Mouse (Mus musculus) olfactory bulb, adult 2 months (tissue): ENCODE measurements around the gene Sdr39u1. TPM values are rescaled to one million over a fixed set of nuclear protein-coding genes. Genes with fewer than 3 reads are reported as not detected.
A peak's percentile ranks its signal among the peaks of the same experiment; 100 is the strongest.

Source experiments
- H3K27ac ChIP-seq: fragments of 200-500 bp; 2 replicates; pipeline ENCODE4 v1.5.1; 2012; ENCODE audit warnings: low read depth, low read length; ENCODE audit not compliant: insufficient read depth
- H3K4me1 ChIP-seq: fragments of 200-500 bp; 2 replicates; pipeline ENCODE4 v1.6.1; 2012; ENCODE audit warnings: low read length; ENCODE audit not compliant: control insufficient read depth, insufficient read depth
- H3K4me3 ChIP-seq: fragments of 200-500 bp; 2 replicates; pipeline ENCODE4 v1.5.1; 2012; ENCODE audit warnings: mild to moderate bottlenecking, low read depth, low read length, moderate library complexity; ENCODE audit not compliant: insufficient read depth
- CTCF ChIP-seq: fragments of 200-500 bp; IDR thresholded peaks from 2 replicates; pipeline ENCODE4 v1.5.1; 2012; ENCODE audit warnings: low read depth, mild to moderate bottlenecking, low read length, moderate library complexity; ENCODE audit not compliant: insufficient read depth
- POLR2A ChIP-seq: fragments of 200-500 bp; IDR thresholded peaks from 2 replicates; pipeline ENCODE4 v1.6.1; 2012; ENCODE audit warnings: mild to moderate bottlenecking, low read depth, low read length, moderate library complexity; ENCODE audit not compliant: insufficient read depth
- WGBS: fragments of 180-500 bp; shearing (Covaris S2); methylation state at CpG from one replicate; pipeline ENCODE4 v1.1.7; 2018; 5-methylcytosine and 5-hydroxymethylcytosine counted together
- polyA plus RNA-seq: library from polyadenylated mRNA; stranded (reverse); fragments of >200 nt; gene quantifications from 2 replicates; pipeline ENCODE4 v1.2.4, GENCODE M21; 2012; ENCODE audit warnings: low replicate concordance; ENCODE audit not compliant: missing spikeins, insufficient read depth, insufficient read length

Sdr39u1 gene
- polyA plus RNA-seq, 1 experiment = not detected

- no peak overlapping the region for H3K4me3 ChIP-seq
Measured at GRCm38 (mm10) chr14:55863773-55864172, 36.3 kb downstream of the Sdr39u1 start.

GRCm38 (mm10) chr14:55862970-55863369, 37.1 kb downstream of the Sdr39u1 start:
- 96% methylated on average over 10 of the region's 10 CpGs for WGBS
- H3K4me3 ChIP-seq = no peak overlapping the region
- no peak overlapping the region for H3K27ac ChIP-seq
- TF ChIP-seq POLR2A (no peak), CTCF (no peak)
- no peaks in the 10 kb centered on the region for H3K4me1 ChIP-seq

More at GRCm38 (mm10) chr14:55863773-55864172, 36.3 kb downstream of the Sdr39u1 start:
- no peak for TF ChIP-seq POLR2A
- TF ChIP-seq CTCF = peak; percentile 79
- WGBS = 43% methylated on average over 7 of the region's 7 CpGs
- H3K27ac ChIP-seq = no peak overlapping the region
- H3K4me1 ChIP-seq = no peaks in the 10 kb centered on the region

- TF ChIP-seq POLR2A = no peak
- no peak for TF ChIP-seq CTCF
- 68% methylated on average over 6 of the region's 6 CpGs for WGBS
- Histone ChIP-seq H3K4me1 (0 out of 2 replicates have a peak, but pooled peaks cover 4% of the 10 kb centered on the region), H3K4me3 (no peak overlapping the region), H3K27ac (no peak overlapping the region)
Measured at GRCm38 (mm10) chr14:55862186-55862585, 37.9 kb downstream of the Sdr39u1 start.

- Histone ChIP-seq H3K4me3 (no peak overlapping the region), H3K27ac (no peak overlapping the region), H3K4me1 (peaks cover 14% of the 10 kb centered on the region)
- TF ChIP-seq CTCF (no peak), POLR2A (no peak)
- WGBS = 77% methylated on average over 4 of the region's 4 CpGs
Measured at GRCm38 (mm10) chr14:55857588-55857987, 42.5 kb downstream of the Sdr39u1 start.

DNA sequence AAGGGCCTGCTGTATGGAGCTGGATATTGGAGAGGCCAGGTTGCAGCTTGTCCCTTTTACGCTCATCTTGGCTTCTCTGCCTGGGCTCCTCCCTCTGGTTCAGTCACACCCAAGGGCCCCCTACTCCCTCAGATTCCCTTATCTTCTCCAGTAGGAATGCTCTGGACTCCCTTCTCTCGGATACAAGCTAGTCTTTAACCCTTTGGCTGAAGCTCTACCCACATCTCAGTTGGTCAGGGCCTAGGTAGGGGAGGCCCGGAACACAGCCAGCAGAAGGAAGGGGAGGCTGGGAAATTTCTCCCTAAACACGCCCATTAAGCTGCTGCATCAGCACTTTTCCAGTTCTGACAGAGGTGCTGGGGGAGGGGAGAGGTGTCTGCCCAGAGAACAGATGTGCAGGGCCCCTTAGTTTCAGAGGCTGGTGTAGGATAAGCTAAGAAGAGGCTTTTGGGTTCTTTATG, 45.0 kb downstream of the Sdr39u1 start:
- 31% methylated on average over 4 of the region's 4 CpGs for WGBS
- 0 out of 2 replicates have a peak overlapping the region, but pooled peaks have one; percentile 6 for H3K27ac ChIP-seq
- H3K4me1 ChIP-seq = peaks cover 14% of the 10 kb centered on the region
- TF ChIP-seq CTCF (no peak), POLR2A (no peak)
- peak overlapping the region; percentile 52 for H3K4me3 ChIP-seq

DNA sequence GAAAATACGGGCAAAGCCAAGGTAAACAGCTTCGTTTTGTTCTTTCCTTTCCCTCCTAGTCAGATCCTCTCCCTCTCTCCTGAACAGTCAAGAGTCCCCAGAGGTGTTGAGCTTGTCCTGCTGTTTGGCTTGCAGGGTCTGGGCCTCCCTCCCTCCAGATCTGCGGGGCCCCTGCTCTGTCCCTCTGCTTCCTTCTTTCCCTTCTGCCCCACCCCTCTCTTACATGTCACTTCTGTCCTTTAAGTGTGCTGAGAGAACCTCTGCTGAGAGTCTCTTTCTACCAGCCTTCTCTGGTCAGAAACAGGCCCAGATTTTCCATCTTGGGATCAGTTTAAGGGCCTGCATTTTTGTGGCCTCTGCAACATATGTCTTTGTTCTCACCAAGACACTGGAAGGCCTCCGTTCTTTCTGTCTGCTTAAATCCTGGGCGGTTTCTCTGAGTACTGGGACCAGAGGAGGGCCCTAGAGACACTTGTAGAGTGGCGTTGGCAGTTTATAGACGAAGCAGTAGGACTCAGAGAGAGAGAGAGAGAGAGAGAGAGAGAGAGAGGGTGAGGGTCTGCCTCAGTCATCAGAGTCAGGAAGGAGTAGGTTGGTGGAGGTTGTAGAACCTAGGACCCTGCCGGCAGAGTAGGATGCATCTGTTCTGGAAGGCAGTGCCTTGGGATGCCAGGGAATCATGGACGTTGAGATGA, 45.5 kb downstream of the Sdr39u1 start:
- Histone ChIP-seq H3K4me1 (peaks cover 14% of the 10 kb centered on the region), H3K27ac (0 out of 2 replicates have a peak overlapping the region, but pooled peaks have one; percentile 6), H3K4me3 (peak overlapping the region; percentile 52)
- TF ChIP-seq CTCF = no peak
- no peak for TF ChIP-seq POLR2A
- 15% methylated on average over 9 of the region's 9 CpGs for WGBS

- TF ChIP-seq POLR2A (no peak; the same call in 1 of the 2 replicates), CTCF (no peak)
- Histone ChIP-seq H3K4me3 (peak within 1 kb of the TSS; percentile 52), H3K4me1 (peaks cover 14% of the 10 kb centered on the region), H3K27ac (peak within 1 kb of the TSS; percentile 17; the same call in 1 of the 2 replicates)
- WGBS = 5% methylated on average over 32 of the region's 33 CpGs
Measured at GRCm38 (mm10) chr14:55853621-55854285, 46.3 kb downstream of the Sdr39u1 start, which contains the start of gene Nynrin. Gene Nynrin (plus strand): TSS chr14:55854010.

- 36% methylated on average over 11 of the region's 11 CpGs for WGBS
- TF ChIP-seq CTCF (no peak), POLR2A (no peak)
- H3K4me3 ChIP-seq = no peak overlapping the region
- peak overlapping the region; percentile 17; the same call in 1 of the 2 replicates for H3K27ac ChIP-seq
- peaks cover 14% of the 10 kb centered on the region for H3K4me1 ChIP-seq
Measured at GRCm38 (mm10) chr14:55852646-55853551, 47.2 kb downstream of the Sdr39u1 start.

GRCm38 (mm10) chr14:55850885-55851284, 49.2 kb downstream of the Sdr39u1 start:
- 82% methylated on average over 6 of the region's 6 CpGs for WGBS

More at GRCm38 (mm10) chr14:55850885-55851284, 49.2 kb downstream of the Sdr39u1 start:
- peaks cover 8% of the 10 kb centered on the region for H3K4me1 ChIP-seq
- H3K27ac ChIP-seq = no peak overlapping the region
- TF ChIP-seq CTCF (no peak), POLR2A (no peak)
- H3K4me3 ChIP-seq = no peak overlapping the region

Other genes with a start within 250 kb of the Sdr39u1 start
- not detected in 2 replicates for gene Mdp1, start 239.8 kb downstream of the Sdr39u1 start, polyA plus RNA-seq
- gene Gmpr2, start 228.4 kb downstream of the Sdr39u1 start, polyA plus RNA-seq = not detected in 2 replicates
- gene Nedd8, start 228.2 kb downstream of the Sdr39u1 start, polyA plus RNA-seq = not detected in 2 replicates
- not detected in 2 replicates for gene Tinf2, start 218.5 kb downstream of the Sdr39u1 start, polyA plus RNA-seq
- gene Tgm1, start 186.4 kb downstream of the Sdr39u1 start, polyA plus RNA-seq = not detected in 2 replicates
- gene Rabggta, start 178.0 kb downstream of the Sdr39u1 start, polyA plus RNA-seq = not detected in 2 replicates
- gene Dhrs1, start 154.6 kb downstream of the Sdr39u1 start, polyA plus RNA-seq = not detected in 2 replicates
- not detected in 2 replicates for gene Nop9, start 154.6 kb downstream of the Sdr39u1 start, polyA plus RNA-seq
- gene Cideb, start 141.8 kb downstream of the Sdr39u1 start, polyA plus RNA-seq = not detected in 2 replicates
- not detected in 2 replicates for gene Ltb4r2, start 138.9 kb downstream of the Sdr39u1 start, polyA plus RNA-seq
- gene Ltb4r1, start 134.3 kb downstream of the Sdr39u1 start, polyA plus RNA-seq = not detected in 2 replicates
- not detected in 2 replicates for gene Adcy4, start 116.2 kb downstream of the Sdr39u1 start, polyA plus RNA-seq
- gene Ripk3, start 111.4 kb downstream of the Sdr39u1 start, polyA plus RNA-seq = not detected in 2 replicates
- not detected in 2 replicates for gene Nfatc4, start 77.1 kb downstream of the Sdr39u1 start, polyA plus RNA-seq
- gene Nynrin, start 46.3 kb downstream of the Sdr39u1 start, polyA plus RNA-seq = not detected in 2 replicates
- not detected in 2 replicates for gene Cbln3, start 15.9 kb downstream of the Sdr39u1 start, polyA plus RNA-seq
- not detected in 2 replicates for gene Khnyn, start 15.3 kb downstream of the Sdr39u1 start, polyA plus RNA-seq
- gene Cma1, start 44.4 kb upstream of the Sdr39u1 start, polyA plus RNA-seq = not detected in 2 replicates
- not detected in 2 replicates for gene Cma2, start 50.7 kb upstream of the Sdr39u1 start, polyA plus RNA-seq
- gene Mcpt1, start 117.7 kb upstream of the Sdr39u1 start, polyA plus RNA-seq = not detected in 2 replicates
- gene Mcpt9, start 130.2 kb upstream of the Sdr39u1 start, polyA plus RNA-seq = not detected in 2 replicates
- gene Mcpt2, start 141.7 kb upstream of the Sdr39u1 start, polyA plus RNA-seq = not detected in 2 replicates
- not detected in 2 replicates for gene Mcpt4, start 162.0 kb upstream of the Sdr39u1 start, polyA plus RNA-seq
- not detected in 2 replicates for gene Mcpt8, start 185.0 kb upstream of the Sdr39u1 start, polyA plus RNA-seq
- not detected in 2 replicates for gene Ctsg, start 202.3 kb upstream of the Sdr39u1 start, polyA plus RNA-seq
- gene Gzme, start 220.3 kb upstream of the Sdr39u1 start, polyA plus RNA-seq = not detected in 2 replicates
- not detected in 2 replicates for gene Gzmd, start 232.3 kb upstream of the Sdr39u1 start, polyA plus RNA-seq